Mouse (Mus musculus): Measurements from ENCODE around the gene Daxx.

- TF ChIP-seq CTCF (IDR thresholded peaks at IDR 0.05; ENCODE audit: extremely low read depth, insufficient read depth, insufficient read length, insufficient replicate concordance) (no peak), POLR2A (IDR thresholded peaks at IDR 0.05; ENCODE audit: low read depth, low read length) (no peak)
These were observed 2.0 kb downstream of the Daxx start for GRCm38 (mm10) chr17:33911052-33911812.
